Mouse (Mus musculus): Measurements from ENCODE around the gene Tigd4. TPM values are rescaled to one million over a fixed set of nuclear protein-coding genes. Genes with fewer than 3 reads are reported as not detected.
A peak's percentile ranks its signal among the peaks of the same experiment; 100 is the strongest.

The Tigd4 gene
- total RNA-seq, 2 experiments from 2014 or later, result not detected

DNA sequence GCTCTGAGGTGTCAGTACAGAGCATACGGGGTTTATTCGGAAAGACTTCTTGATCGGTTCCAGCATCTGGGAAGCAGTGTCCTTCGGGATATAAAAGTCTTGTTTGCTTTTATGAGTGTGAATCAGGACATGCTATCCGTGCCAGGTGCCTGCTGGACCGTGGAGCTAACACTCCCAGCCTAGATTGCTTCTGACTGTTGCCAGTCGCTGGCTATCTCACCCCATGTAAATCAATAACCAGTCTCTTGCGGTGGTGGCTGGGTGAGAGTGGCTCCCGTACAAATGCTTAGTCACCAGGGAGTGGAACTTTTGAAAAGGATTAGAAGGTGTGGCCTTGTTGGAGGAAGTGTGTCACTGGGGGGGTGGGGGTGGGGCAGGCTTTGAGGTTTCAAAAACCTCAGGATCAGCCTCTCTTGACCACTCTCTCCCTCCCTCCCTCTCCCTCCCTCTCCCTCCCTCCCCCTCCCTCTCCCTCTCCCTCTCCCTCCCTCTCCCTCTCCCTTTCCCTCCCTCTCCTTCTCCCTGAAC is 16.9 kb downstream of the Tigd4 start:
- DNase-seq, result no peak

DNA sequence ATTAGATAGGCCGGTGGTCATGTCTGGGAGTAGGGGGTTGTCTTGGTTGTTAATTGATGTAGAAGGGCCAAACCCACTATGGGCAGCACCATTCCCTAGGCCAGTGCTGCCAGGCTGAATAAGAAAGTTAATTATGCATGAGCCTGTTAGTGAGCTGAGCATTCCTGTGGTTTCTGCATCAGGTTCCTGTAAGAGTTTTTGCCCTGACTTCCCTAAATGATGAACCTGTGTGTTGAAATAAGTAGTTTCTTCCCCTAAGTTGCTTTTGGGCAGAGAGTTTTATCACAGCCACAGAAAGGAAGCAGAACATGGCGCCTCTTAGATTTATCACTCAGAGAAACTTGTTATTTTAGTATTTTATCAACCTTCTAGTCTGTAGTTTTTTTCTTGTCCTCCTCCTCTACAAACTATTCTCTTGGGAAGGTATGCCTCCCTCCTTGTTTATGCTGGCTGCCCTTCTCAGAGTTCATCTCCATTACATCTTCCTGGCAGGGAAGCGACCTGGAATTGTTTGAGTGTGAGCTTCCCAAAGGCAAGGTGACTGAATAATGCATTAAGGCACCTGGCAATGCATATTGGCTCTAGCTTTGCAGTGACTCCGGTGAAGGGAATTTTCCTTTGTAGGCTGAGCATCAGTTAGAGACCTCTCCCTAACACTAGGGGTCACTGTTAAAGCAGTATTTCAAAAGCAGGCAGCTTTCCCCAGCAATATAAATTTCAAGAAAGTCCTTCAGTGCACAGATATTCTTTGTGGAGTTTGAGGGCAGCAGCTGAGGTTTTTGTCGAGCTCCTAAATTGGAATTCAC is 21.9 kb downstream of the Tigd4 start:
- DNase-seq, result peak; percentile 26 to 60

GRCm38 (mm10) chr3:84615856-84616225 is 22.5 kb downstream of the Tigd4 start:
- DNase-seq, result no peak

- no peak for DNase-seq
Measured at GRCm38 (mm10) chr3:84618627-84619026, 25.3 kb downstream of the Tigd4 start.

DNA sequence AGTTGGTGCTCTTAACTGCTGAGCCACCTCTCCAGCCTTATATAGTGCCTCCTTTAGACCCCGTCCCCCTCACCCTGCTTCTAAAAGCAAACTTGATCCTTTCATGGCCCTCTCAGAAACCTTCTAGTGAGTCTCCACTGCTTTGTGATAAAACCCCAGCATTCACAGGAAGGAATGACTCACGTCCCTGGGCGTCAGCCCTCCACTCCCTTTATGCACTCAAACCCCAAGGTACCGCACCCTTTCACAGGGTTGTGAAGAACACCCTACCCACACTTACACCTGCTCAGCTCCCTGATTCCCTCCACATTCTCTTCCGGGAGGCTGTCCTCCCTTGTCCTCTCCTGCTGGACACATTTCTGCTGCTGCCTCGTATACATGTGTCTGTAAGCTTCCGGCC is 25.7 kb downstream of the Tigd4 start:
- DNase-seq, result no peak

DNA sequence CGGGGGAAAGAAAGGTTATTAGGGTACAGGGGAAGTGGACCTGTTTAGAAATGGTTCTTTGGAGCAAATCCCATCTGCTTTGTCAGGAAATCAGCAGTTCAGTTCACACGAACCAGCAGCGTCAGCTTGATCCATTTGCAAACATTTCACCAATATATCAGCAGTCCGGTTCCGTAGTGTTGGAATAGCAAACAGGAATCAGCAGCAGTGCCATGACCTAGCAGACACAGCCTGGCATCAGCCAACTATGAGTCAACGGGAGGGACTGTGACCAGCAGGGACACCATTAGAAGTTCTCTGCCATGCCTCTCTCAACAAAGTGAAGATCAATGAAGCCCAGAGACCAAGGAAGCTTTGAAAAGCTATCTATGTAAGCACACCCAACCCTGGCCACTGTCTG is 26.4 kb downstream of the Tigd4 start:
- DNase-seq, result no peak

- no peak for DNase-seq
Measured at GRCm38 (mm10) chr3:84622026-84622425, 28.7 kb downstream of the Tigd4 start.

GRCm38 (mm10) chr3:84631586-84631985 is 38.2 kb downstream of the Tigd4 start:
- DNase-seq, result no peak

GRCm38 (mm10) chr3:84637095-84637494 is 43.7 kb downstream of the Tigd4 start:
- DNase-seq, result no peak

GRCm38 (mm10) chr3:84637890-84638578 is 44.7 kb downstream of the Tigd4 start:
- no peak for DNase-seq

- DNase-seq, result no peak
Measured at GRCm38 (mm10) chr3:84638858-84639257, 45.5 kb downstream of the Tigd4 start.

- DNase-seq, result peak in 1 of 2 experiments; percentile 32
Measured at GRCm38 (mm10) chr3:84639767-84640500, 46.6 kb downstream of the Tigd4 start.

DNA sequence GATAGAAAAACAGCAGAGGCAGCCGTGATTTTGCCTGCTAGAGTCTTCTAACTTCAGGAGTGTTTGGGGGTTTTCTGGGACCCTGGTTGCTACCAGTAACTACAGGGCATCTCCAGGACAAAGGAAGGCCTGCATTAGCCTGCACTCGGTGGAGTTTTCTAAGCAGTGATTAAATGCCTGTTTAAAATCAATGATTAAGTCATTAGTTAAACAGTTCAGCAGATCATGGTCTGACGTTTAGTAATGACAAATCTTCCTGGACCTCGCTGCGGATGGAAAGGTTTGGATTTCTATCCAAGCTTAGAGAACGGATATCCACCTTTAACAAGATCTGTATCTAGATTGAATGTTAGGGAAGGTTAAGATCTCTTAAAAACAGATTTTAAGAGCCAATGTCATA is 47.2 kb downstream of the Tigd4 start:
- DNase-seq, result no peak

- DNase-seq, result no peak
Measured at GRCm38 (mm10) chr3:84641391-84641790, 48.0 kb downstream of the Tigd4 start.

- no peak for DNase-seq
Measured at GRCm38 (mm10) chr3:84642942-84643341, 49.6 kb downstream of the Tigd4 start.

- no peak for DNase-seq
Measured at GRCm38 (mm10) chr3:84645156-84646006, 52.0 kb downstream of the Tigd4 start.

GRCm38 (mm10) chr3:84646007-84646290 is 52.6 kb downstream of the Tigd4 start:
- no peak for DNase-seq

DNA sequence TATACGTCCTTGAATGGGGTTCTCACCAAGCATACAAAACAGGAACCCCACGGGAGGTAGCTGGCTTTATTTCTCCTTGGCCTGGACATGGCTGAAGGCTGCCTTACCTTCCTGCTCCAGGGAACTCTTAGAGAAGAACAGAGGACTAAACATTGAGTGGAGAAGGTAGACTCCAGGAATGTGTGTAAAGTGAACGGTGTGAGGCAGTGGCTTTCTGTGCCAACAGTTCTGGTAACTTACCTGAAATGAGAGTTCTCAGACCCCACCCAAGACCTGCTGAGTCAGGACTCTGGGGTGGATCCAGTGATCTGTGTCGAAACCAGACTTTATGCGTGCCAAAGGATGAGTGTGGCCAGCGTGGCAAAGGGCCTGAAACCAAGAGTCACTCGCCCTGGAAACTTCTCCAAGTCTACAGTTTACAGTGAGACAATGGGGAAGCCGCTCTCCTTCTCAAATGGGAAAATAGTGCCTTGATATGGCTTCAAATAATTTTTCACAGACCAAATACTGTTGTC is 53.0 kb downstream of the Tigd4 start:
- no peak for DNase-seq
